Mouse (Mus musculus) intestine, embryonic 15.5 days (tissue): ENCODE data around the gene Armc12. TPM values are rescaled to one million over a fixed set of nuclear protein-coding genes. Genes with fewer than 3 reads are reported as not detected.
A peak's percentile ranks its signal among the peaks of the same experiment; 100 is the strongest.

ENCODE experiments used
- ATAC-seq: fragments of 200-750 bp; cut with Nextera tagmentation; 2 replicates; pipeline ENCODE4 v1.8.0; 2017; ENCODE audit warnings: moderate TSS enrichment, moderate library complexity
- H3K27ac ChIP-seq: fragments of 300-500 bp; sonication (generic); 2 replicates; pipeline ENCODE4 v1.5.1; 2015; ENCODE audit warnings: mild to moderate bottlenecking, inconsistent platforms
- H3K27me3 ChIP-seq: fragments of 300-500 bp; sonication (generic); replicated peaks from 2 replicates; pipeline ENCODE4 v1.6.1; 2015; ENCODE audit warnings: inconsistent platforms
- H3K36me3 ChIP-seq: fragments of 300-500 bp; sonication (generic); 2 replicates; pipeline ENCODE4 v1.6.1; 2015; ENCODE audit warnings: inconsistent platforms
- H3K4me1 ChIP-seq: fragments of 300-500 bp; sonication (generic); replicated peaks from 2 replicates; pipeline ENCODE4 v1.6.1; 2015; ENCODE audit warnings: inconsistent platforms
- H3K4me2 ChIP-seq: fragments of 300-500 bp; sonication (generic); replicated peaks from 2 replicates; pipeline ENCODE4 v1.6.1; 2015; ENCODE audit warnings: mild to moderate bottlenecking, inconsistent platforms
- H3K4me3 ChIP-seq: fragments of 300-500 bp; sonication (generic); replicated peaks from 2 replicates; pipeline ENCODE4 v1.5.1; 2015; ENCODE audit warnings: inconsistent platforms
- H3K9ac ChIP-seq: fragments of 300-500 bp; sonication (generic); 2 replicates; pipeline ENCODE4 v1.6.1; 2015; ENCODE audit warnings: inconsistent platforms
- H3K9me3 ChIP-seq: fragments of 300-500 bp; sonication (generic); 2 replicates; pipeline ENCODE4 v1.6.1; 2016; ENCODE audit warnings: inconsistent platforms
- WGBS: fragments of 180-500 bp; shearing (Covaris S2); methylation state at CpG from one replicate; pipeline ENCODE4 v1.1.7; 2015; 5-methylcytosine and 5-hydroxymethylcytosine counted together
- polyA plus RNA-seq: library from polyadenylated mRNA; unstranded; fragments of >200 nt; fragmentation: Nextera tagmentation; extraction: Ambion mirVana; gene quantifications from 2 replicates; pipeline ENCODE4 v1.2.1, GENCODE M21; 2015

Armc12 gene
- polyA plus RNA-seq, 1 experiment from 2014 or later, result not detected

GRCm38 (mm10) chr17:28575244-28576125 is 44.9 kb downstream of the Armc12 start, which contains the start of gene Lhfpl5:
TSS of gene Lhfpl5 (plus strand) at chr17:28575641.
- H3K4me2 ChIP-seq, result peak within 1 kb of the TSS; percentile 75
- no peaks in the 10 kb centered on the region for H3K27me3 ChIP-seq
- peak within 1 kb of the TSS; percentile 30 for H3K4me3 ChIP-seq
- H3K27ac ChIP-seq, result no peak within 1 kb of the TSS
- H3K4me1 ChIP-seq, result peaks cover 11% of the 10 kb centered on the region
- no peaks in the 10 kb centered on the region for H3K9me3 ChIP-seq
- no peaks in the 10 kb centered on the region for H3K36me3 ChIP-seq
- H3K9ac ChIP-seq, result no peak within 1 kb of the TSS
- WGBS, result 11% methylated on average over 50 of the region's 50 CpGs
- peak; percentile 90 for ATAC-seq

- H3K27ac ChIP-seq, result no peak overlapping the region
- peaks cover 7% of the 10 kb centered on the region for H3K4me1 ChIP-seq
- H3K27me3 ChIP-seq, result no peaks in the 10 kb centered on the region
- no peak overlapping the region for H3K4me3 ChIP-seq
- no peaks in the 10 kb centered on the region for H3K9me3 ChIP-seq
- no peaks in the 10 kb centered on the region for H3K36me3 ChIP-seq
- WGBS, result 3% methylated on average over 9 of the region's 9 CpGs
- no peak overlapping the region for H3K4me2 ChIP-seq
- peak; percentile 60 for ATAC-seq
- H3K9ac ChIP-seq, result no peak overlapping the region
Measured at GRCm38 (mm10) chr17:28580396-28580795, 49.8 kb downstream of the Armc12 start.

GRCm38 (mm10) chr17:28581056-28581455 is 50.5 kb downstream of the Armc12 start:
- 56% methylated on average over 2 of the region's 2 CpGs for WGBS

GRCm38 (mm10) chr17:28586509-28586908 is 55.9 kb downstream of the Armc12 start:
- WGBS, result 82% methylated on average over 3 of the region's 3 CpGs
- no peak for ATAC-seq
- H3K27me3 ChIP-seq, result no peaks in the 10 kb centered on the region
- no peaks in the 10 kb centered on the region for H3K4me1 ChIP-seq
- no peak overlapping the region for H3K27ac ChIP-seq
- H3K9me3 ChIP-seq, result no peaks in the 10 kb centered on the region
- H3K9ac ChIP-seq, result no peak overlapping the region
- H3K36me3 ChIP-seq, result peaks cover 29% of the 10 kb centered on the region
- no peak overlapping the region for H3K4me2 ChIP-seq
- H3K4me3 ChIP-seq, result no peak overlapping the region

More at GRCm38 (mm10) chr17:28581056-28581455, 50.5 kb downstream of the Armc12 start:
- no peak overlapping the region for H3K27ac ChIP-seq
- H3K9ac ChIP-seq, result no peak overlapping the region
- H3K9me3 ChIP-seq, result no peaks in the 10 kb centered on the region
- no peaks in the 10 kb centered on the region for H3K27me3 ChIP-seq
- H3K36me3 ChIP-seq, result no peaks in the 10 kb centered on the region
- H3K4me2 ChIP-seq, result no peak overlapping the region
- ATAC-seq, result no peak
- no peak overlapping the region for H3K4me3 ChIP-seq
- peaks cover under 1% of the 10 kb centered on the region; the same call in 1 of the 2 replicates for H3K4me1 ChIP-seq

GRCm38 (mm10) chr17:28588591-28588990 is 58.0 kb downstream of the Armc12 start:
- 73% methylated on average over 2 of the region's 2 CpGs for WGBS
- Histone ChIP-seq H3K4me1 (no peaks in the 10 kb centered on the region), H3K9ac (no peak overlapping the region), H3K9me3 (no peaks in the 10 kb centered on the region), H3K36me3 (peaks cover 44% of the 10 kb centered on the region), H3K27me3 (no peaks in the 10 kb centered on the region), H3K27ac (no peak overlapping the region), H3K4me3 (no peak overlapping the region), H3K4me2 (no peak overlapping the region)
- no peak for ATAC-seq

Other genes with a start within 250 kb of the Armc12 start
- gene Fance, start 217.3 kb upstream of the Armc12 start, polyA plus RNA-seq, result 22.7 and 29.8 TPM in 2 replicates
- 639 and 690 TPM in 2 replicates for gene Rpl10a, start 202.3 kb upstream of the Armc12 start, polyA plus RNA-seq
- gene Tead3, start 180.0 kb upstream of the Armc12 start, polyA plus RNA-seq, result 8.9 and 10.0 TPM in 2 replicates
- gene Tulp1, start 165.6 kb upstream of the Armc12 start, polyA plus RNA-seq, result 3.6 and 4.1 TPM in 2 replicates
- gene Fkbp5, start 13.3 kb upstream of the Armc12 start, polyA plus RNA-seq, result 25.9 and 26.6 TPM in 2 replicates
- not detected in 2 replicates for gene Clpsl2, start 18.6 kb downstream of the Armc12 start, polyA plus RNA-seq
- 958 and 2,971 TPM in 2 replicates for gene Clps, start 30.0 kb downstream of the Armc12 start, polyA plus RNA-seq
- gene Lhfpl5, start 44.8 kb downstream of the Armc12 start, polyA plus RNA-seq, result 1.3 and 1.8 TPM in 2 replicates
- 97.1 and 97.5 TPM in 2 replicates for gene Srpk1, start 91.9 kb downstream of the Armc12 start, polyA plus RNA-seq
- gene Slc26a8, start 159.4 kb downstream of the Armc12 start, polyA plus RNA-seq, result 0.11 and 0.20 TPM in 2 replicates
- 42.4 and 45.5 TPM in 2 replicates for gene Mapk14, start 160.5 kb downstream of the Armc12 start, polyA plus RNA-seq
- 2.1 and 2.4 TPM in 2 replicates for gene AC170998.1, start 195.3 kb downstream of the Armc12 start, polyA plus RNA-seq
- gene Mapk13, start 238.5 kb downstream of the Armc12 start, polyA plus RNA-seq, result 214 and 219 TPM in 2 replicates